Mouse (Mus musculus) urinary bladder, postnatal 14 days (tissue): Measurements from ENCODE around the gene Nfya.
"Not testable (repeated sequence)": the region's sequence is repeated elsewhere in the genome, so short reads cannot be mapped to it uniquely, and the experiment has no call there.

Experiments used
- DNase-seq: peaks from one replicate; pipeline ENCODE4 v3.0.0; 2021; ENCODE audit warnings: low spot score

The Nfya gene

DNA sequence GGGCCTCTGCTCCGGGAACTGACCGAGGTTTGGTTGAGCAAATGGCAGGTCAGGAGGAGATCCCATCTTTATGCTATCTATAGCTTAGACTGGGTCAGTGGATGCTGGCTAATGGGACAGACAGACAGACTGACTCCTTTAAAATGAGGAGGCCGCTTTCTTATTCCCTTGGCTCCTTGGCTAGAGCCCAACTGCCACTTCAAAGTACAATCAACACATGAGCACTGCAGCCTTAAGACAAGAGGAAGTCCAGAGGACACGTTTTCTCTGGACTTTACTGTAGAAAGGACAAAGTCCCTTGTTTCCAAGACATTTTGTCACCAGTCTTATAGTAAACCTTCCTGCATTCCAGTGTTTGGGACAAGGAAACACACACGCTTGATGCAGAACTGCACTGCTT is 18.3 kb downstream of the Nfya start:
- DNase-seq: no peak

DNA sequence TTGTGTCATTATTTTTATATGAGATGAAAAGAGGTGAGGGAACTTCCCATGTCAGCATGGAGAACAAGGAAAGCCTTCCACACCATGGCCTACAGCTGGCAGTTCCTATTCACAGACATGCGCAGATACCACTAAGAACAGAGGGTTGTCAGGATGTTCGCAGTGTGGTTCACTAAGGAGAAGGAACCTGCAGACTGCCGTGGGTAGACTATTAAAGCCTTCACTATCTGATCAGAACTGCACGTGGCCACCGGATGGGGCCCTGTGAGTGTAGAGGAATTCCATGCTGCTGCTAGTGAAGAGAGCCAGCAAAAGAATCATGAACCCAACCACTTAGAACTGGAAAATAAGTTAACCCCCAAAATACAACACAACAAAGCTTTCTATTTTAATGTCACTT is 20.3 kb downstream of the Nfya start:
- no peak for DNase-seq

DNA sequence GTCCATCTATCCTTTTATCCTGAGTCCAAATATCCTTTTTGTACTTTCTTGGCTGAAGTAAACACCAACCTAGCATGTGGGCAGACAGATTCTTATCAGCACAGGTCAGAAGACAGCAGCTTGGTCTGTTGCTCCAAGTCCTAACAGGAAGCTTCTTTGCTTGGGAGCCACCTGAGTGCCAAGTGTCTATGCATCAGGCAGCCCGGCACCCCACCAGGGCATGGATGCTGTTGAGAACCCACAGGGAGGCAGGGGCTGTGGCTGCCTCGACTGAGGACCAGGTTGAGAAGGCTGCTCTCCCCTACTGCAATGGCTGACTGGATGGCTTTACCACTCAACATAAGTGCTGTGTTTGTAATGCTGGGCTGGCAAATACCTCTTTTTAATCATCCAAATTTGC is 21.0 kb downstream of the Nfya start:
- no peak for DNase-seq

DNA sequence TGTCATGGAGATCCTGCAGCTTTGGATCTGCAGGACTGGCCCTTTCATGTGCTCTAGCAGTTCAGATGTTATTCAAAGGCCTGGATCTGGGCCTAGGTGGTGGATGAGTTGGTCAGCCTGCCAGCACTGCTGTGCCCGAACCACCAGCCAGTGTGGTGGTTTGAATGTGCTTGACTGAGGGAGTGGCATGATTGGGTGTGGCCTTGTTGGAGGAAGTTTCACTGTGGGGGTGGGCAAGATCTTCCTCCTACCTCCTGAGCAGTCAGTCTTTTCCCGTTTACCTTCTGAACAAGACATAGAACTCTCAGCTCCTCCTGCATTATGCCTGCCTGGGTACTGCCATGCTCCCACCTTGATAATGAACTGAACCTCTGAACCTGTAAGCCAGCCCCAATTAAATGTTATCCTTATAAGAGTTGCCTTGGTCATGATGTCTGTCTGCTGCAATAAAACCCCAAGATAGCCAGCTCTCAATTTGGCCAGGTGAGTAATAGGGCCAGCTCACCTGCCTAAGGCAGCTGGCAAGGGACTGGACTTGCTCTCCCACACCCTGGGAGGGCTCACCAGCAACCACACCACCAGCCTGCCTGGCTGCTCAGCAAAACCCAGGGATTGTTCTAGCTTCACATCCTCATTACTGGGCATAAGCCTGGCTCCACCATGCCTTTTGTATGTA is 23.8 kb downstream of the Nfya start:
- no peak for DNase-seq

DNA sequence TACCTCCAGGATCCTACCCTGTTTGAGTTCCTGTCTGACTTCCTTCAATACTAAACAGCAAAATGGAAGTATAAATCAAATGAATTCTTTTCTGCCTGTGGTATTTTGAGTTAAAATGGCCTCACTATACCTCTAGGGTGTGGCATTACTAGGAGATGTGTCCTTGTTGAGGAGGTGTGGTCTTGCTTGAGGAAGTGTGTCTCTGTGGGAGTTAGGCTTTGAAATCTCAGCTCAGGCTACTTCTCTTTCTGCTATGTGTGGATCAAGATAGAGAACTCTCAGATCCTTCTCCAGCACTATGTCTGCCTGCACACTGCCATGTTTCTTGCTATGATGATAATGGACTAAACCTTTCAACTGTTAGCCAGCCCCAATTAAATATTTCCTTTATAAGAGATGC is 30.7 kb downstream of the Nfya start:
- no peak for DNase-seq

DNA sequence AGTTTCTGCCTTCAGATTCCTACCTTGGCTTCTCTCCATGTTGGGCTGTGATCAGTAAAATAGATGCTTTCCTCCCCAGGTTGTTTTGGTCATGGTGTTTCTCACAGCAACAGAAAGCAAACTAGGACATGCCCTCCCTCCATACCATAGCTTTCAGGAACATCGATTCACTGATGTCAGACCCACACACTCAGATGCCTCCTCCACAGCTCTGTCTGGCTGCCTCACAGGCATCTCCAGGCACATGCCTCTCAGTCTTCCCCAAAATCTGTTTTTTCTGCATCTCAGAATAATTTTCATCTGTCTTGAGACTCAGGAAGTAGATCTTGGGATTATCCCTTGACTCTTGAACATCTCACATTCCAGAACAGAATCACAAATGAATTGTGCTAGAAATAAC is 33.6 kb downstream of the Nfya start:
- DNase-seq: no peak

DNA sequence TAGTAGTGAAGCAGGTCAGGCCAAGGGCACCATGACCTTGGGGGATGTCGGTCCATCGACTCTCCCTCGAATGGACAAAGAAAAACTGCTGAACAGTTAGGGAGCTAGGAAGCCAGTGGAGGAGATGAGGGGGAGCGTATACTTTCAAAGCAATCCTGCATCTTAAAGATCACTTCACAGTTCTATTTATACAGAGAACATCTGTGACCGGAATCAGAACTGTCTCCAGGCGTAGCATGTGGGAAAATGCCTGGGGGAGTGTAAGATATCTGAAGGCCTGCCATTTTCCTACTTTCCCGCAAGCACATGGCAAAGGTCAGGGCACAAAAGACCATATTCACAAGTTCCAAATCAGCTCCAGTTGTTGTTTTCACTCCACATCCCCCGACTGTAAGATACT is 36.7 kb downstream of the Nfya start:
- no peak for DNase-seq

DNA sequence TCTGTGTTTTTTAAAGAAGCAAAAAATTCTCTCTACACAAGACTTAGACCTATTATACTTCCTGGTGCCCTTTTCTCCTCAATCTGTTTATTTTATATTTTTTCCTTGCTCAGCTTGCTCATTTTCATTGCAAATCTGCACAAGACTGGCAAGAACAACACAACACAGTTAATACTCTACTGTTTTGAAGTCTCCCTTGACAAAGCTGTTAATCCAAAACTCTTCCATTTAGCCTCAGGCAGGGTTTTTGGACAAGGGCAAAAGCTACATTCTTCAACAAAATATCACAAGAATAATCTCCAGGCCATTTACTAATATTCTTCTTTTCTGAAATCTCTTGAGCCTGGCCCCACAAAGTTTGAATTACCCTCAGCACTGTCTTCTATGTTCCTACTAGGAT is 38.1 kb downstream of the Nfya start:
- DNase-seq: no peak

DNA sequence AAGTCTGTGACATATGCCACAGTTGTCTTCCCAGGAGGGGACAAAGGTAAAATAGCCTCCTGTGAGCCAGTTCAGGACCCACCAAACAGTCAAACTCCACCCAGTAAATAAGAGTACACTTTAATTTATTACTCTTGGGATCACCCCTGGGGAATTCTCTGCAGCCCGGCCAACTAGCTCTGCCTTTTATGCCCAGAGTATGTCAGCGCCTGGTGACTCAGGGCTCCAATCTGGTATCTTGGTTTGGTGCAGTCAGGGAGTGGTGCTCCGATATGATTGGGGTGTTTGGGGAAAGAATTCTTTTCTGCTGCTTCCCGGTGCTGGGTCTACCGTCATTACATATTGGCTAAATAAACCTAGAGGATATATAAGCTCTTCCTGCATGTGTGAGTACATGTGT is 42.9 kb downstream of the Nfya start:
- no peak for DNase-seq

DNA sequence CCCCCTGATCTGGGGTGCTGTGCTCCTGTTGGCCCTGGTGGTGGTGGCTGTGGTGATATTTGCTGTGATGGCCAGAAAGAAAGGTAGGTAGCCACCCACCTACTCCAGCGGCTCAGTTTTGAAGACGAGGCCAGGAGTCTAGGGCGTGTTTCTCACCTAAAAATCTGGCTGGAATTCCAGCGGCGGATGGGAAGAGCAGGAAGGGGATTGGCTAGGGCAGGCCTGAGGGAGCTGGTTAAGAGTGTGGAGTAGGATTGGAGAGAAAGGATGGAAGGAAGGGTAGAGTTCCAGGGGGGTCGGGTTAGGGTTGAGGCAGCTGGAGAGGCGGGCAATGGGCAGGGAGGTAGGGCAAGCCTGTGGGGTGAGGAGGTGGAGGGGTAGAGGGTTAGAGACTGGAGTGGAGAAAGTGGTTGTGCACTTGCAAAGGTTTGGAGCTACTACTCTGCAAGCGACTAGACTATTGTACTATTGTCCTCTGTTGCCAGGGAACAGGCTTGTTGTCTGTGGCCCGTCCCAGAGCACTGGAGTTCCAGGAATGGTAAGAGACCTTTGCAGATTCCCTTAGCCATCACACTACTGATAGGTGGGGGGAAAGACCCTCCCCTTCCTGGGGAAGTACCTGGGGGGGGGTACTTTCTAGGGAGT is 44.1 kb downstream of the Nfya start:
- no peak for DNase-seq

DNA sequence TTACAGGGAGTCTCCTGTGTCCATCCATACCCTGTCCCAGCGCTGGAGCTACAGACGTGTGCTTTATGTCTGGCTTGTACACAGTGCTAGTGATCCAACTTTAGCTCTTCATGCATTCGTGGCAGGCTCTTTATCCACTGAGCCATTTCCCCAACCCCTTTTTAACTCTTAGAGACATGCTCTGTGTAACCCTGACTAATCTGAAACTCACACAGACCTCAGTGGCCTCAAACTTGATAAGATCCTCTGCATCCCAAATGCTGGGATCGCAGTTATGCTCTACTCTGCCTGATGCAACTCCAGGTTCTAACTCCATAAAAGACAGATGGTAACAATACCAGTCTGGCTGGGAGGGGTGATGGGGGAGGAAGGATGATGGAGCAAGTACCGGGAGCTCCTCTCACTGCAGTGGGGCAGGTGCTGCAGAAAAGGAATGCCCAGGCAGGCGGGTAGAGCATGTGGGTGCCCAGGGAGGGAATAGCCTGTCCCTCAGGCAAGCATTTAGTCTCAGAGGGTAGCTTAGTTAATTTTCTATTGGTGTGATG is 46.2 kb downstream of the Nfya start:
- DNase-seq: no peak

DNA sequence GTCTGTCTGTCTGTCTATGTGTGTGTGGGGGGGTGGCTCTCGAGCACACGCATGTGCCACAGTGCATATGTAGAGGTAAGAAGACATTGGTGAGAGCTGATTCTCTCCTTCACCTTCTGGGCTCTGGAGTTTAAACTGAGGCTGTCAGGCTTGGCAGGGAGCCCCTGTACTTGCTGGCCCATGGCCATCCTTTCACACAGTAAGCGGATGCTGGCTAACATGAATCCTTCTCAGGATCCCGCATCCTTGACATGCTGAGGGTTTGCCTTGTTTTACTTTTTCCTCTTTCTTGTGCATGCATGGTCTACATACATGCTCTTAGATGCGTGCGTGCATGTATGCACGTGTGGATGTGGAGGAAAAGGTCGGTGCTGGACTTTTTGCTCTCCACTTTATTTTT is 46.7 kb downstream of the Nfya start:
- DNase-seq: peak; percentile 34

DNA sequence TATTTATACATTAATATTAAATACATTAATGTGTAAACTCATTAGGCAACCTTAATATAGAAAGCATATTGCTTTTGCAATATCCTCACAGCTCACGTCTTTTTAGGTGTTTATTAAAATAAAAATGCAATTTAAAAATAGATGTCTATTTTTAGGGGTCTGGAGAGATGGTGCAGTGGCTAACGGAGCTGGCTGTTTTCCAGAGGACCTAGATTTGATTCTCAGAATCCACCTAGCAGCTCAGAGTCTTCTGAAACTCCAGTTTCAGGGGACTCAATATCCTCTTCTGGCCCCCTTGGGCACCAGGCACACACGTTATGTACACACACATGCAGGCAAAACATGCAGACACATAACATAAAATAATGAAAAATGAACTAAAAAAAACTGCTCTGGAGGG is 47.4 kb downstream of the Nfya start:
- no peak for DNase-seq

DNA sequence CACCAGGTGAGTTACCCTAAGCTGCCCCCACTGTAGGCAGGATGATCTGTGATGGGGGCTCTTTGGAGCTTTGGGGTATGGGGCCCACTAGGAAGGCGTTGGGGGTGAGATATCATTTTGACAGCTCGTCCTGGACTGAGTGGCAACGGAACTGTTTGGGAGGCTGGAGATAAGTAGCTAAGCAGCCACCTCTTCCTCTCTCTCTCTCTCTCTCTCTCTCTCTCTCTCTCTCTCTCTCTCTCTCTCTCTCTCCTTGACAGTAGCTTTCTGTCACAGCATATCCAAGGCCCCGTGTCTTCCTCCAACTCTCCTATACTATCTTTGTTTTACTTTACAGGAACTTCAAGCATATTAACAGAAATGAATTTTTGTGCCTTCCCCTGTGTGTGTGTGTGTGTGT is 49.2 kb downstream of the Nfya start:
- no peak for DNase-seq

DNA sequence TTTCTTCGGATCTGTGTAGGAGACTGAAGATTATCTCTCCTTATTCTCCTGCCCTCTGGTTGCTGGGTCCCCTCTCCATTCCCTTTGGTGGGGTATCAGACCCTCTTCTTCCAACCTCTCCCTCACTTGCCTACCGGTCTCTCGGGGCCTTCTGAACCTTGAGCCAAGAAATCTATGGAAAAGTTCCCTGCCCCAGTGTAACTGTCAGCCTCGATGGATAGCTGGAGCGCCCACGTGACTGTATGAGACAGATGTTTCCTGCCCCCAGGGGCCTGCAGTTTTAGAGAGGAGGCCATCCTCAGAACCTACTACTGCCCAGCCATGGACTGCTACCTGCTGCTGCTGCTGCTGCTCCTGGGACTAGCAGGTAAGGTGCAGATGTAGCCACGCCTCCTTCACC is 50.1 kb downstream of the Nfya start, which contains the start of gene Treml1:
Treml1 (plus strand) TSS at position 301 of the 400 bp plus-strand sequence.
- DNase-seq: no peak

DNA sequence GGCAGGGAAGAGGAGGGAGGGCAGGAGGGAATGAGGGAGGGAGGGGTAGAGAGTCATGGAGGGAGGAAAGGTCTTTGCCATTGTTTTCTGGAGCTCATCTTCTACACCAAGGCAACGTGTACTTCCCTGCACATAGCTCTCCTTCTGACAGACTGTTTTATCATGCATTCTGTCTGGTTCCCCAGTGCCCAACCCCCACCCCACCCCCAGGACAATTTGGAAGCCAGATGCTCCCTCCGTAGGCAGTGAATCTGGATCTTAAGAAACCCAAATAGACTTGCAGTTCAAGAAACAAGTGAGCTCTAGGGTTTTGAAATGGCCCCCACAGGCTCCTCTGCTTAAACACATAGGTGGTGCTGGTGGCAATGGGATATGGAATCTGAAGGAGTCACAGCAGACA is 51.8 kb downstream of the Nfya start:
- DNase-seq: no peak

DNA sequence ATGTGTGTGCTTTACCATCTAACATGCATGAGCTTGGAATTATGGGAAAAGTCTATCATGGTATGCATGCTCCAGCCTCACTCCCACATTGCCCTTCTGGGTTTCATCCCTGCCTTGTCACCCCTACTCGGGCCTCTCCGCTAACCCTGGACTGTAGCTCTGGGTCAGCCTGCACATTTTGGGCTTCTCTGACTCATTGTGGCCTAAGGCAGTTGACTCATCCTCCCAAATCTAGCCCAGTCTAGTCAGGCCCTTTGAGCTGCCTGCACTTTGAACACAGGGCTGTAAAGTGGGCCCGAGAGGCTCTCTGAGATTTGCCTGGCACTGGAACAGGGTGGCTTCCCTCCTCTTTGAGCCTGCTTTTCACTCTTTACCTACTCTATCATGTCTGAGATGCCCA is 53.9 kb downstream of the Nfya start:
- no peak for DNase-seq

DNA sequence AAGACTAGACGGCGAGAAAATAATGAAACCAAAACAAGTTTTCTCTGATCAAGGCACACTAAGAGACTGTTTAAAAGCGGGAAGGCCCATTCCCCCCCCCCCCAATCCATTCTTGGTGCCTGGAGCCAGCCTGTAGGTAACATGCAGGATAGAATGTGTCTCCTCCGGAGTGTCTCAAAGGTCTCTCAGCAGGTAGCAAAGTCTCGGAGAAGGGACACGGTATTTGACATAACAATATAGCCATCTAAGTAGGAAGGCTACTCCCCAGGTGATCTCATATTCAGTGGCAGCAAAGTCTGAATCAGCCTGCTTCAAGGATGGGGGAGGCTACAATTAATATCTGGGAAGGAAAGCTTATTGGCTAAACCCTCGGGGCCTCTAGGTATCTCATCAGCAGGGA is 56.7 kb downstream of the Nfya start:
- not testable (repeated sequence) for DNase-seq

DNA sequence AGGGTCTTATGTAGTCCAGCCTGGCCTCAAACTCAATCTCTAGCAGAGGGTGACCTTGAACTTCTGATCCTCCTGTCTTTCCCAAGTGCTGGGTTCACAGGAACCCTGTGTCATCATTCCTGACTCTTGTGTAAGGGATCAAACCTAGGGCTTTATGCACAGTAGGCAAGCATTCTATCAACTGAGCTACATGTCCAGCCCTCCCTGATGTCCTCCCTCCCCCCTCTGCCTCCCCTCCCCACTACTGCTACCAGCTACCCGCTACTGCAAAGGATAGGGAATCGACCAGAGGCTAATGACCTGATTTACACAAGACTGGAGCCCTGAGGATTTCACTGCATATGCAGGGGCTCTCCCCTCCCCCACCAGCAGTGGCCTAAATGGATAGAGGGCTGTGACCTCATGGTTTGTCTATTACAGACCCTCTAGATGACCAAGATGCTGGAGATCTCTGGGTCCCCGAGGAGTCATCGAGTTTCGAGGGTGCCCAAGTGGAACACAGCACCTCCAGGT is 59.0 kb downstream of the Nfya start:
- no peak for DNase-seq

DNA sequence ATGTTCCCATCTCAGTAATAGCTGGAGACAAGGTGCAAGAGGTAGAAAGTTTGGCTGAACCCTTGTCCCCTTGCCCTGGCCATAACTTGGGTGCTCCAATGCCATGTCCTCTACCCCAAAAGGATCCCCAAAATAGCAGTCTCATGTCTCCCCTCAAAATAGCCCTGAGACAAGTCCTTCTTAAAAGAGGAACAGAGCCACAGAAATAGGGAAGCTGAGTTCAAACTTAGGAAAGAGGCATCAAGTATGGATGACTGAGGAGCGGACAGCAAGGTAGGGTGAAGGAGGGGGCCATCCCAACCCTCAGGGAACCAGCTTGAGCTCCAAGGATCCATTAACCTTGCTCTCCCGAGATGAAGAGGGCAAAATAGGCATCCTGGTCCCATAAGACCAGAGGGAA is 62.4 kb downstream of the Nfya start:
- DNase-seq: no peak

DNA sequence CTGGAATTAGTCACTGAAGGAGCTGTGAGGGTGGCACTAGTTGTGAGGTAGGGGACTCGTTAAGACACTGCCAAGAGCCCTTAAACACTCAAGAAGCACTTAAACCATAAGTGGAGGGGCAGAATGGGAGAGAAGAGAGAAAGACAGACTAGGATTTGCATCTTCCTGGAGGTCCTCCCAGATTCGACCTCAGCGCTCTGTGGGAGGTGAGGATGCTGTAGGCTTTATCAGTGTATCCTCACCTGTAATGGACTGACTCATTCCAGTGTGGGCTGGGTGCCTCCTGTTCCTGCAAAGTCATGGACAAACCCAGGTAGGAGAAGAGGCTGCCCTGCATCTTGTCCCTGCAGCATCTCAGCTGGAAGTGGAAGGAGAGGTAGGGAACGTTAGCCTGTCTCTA is 62.9 kb downstream of the Nfya start:
- no peak for DNase-seq

DNA sequence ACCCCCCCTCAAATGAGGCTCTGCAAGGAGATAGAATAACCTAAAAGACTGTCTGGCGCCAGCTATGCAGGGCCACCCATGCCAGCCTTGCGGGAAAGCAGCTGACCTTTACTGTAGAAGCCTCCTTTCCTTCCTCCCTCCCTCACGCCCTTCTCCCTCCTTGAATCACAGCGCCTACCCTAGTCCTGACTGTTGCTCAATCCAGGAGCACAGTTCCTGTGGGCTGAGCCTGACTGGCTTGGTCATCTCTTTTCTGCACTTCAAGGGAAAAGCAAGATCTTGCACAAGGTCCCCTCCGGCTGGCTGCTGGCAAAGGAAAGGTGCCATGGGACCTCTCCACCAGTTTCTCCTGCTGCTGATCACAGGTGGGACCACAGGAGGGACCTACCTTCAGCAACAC is 63.5 kb downstream of the Nfya start, which contains the start of gene Trem2:
Trem2 (plus strand) TSS at position 171 of the 400 bp plus-strand sequence.
- DNase-seq: no peak

DNA sequence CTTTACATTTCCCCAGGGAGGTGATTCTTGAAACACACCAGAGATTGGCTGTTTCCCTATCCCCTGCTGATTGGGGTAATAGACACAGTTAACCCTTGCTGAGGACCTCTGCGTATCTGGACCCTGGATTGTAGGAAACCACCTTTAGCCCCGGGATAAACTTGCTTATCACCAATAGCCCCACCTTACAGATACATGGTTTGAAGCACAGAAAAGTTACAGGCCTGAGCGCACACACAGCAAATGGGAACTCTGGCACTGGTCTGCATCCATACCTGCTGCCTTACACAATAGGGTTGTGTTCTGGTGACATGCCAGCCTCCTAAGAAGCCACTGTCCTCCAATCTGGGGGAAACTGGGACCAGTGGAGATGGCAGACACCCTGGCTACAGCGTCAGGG is 63.9 kb downstream of the Nfya start:
- no peak for DNase-seq

DNA sequence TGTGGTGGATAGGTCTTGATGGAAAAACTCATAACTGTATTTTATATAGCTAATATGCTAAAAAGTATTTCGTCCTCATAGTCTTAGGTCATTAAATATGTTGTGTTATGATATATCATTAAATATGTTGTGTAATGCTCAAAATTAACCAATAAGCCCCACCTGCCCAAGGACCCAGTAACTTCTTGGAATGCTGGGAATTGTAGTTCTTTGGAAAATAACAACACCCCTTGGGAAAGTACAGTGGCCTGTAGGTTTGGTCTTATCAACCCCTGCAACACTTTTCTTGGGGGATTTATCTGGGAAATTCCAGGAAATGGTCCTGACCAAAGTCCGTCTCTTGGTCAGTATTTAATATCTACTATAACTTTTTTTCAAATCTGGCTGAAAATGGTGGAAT is 66.6 kb downstream of the Nfya start:
- DNase-seq: no peak
